Mouse (Mus musculus): ENCODE data around the gene Tmem150a. TPM values are rescaled to one million over a fixed set of nuclear protein-coding genes. Genes with fewer than 3 reads are reported as not detected.

Gene Tmem150a
- polyA plus RNA-seq, 1 experiment from 2014 or later, result 92.3 TPM

- peaks cover 44% of the 10 kb centered on the region for H3K36me3 ChIP-seq (replicated peaks; ENCODE audit: insufficient read depth, low read length)
- ATAC-seq (no peak), DNase-seq (no peak)
- 79% methylated on average over 3 of the region's 3 CpGs for WGBS (ENCODE audit: insufficient replicate concordance)
- peaks cover 36% of the 10 kb centered on the region for H3K4me1 ChIP-seq (ENCODE audit: insufficient read depth)
- H3K27me3 ChIP-seq (ENCODE audit: insufficient read depth, low read length), result no peaks in the 10 kb centered on the region
- H3K4me3 ChIP-seq (ENCODE audit: low read depth, low read length), result peak overlapping the region; percentile 64
- no peaks in the 10 kb centered on the region for H3K9me3 ChIP-seq (ENCODE audit: low read length)
- H3K27ac ChIP-seq (ENCODE audit: low read depth), result peak overlapping the region; percentile 98
- TF ChIP-seq CTCF (IDR thresholded peaks at IDR 0.05; ENCODE audit: low read depth) (no peak), EP300 (IDR thresholded peaks at IDR 0.05; ENCODE audit: low read depth) (no peak)
- peak overlapping the region; percentile 86 for H3K9ac ChIP-seq (replicated peaks)
- H3K4me2 ChIP-seq (ENCODE audit: low read depth, low read length), result peak overlapping the region; percentile 80
Measured at GRCm38 (mm10) chr6:72387816-72388215, 32.6 kb downstream of the Tmem150a start.

- H3K4me3 ChIP-seq (ENCODE audit: low read depth, low read length), result peak overlapping the region; percentile 64
- 62% methylated on average over 10 of the region's 10 CpGs for WGBS (ENCODE audit: insufficient replicate concordance)
Measured at GRCm38 (mm10) chr6:72388266-72388665, 33.0 kb downstream of the Tmem150a start.

GRCm38 (mm10) chr6:72388791-72389329 lies 33.6 kb downstream of the Tmem150a start:
- 53% methylated on average over 6 of the region's 6 CpGs for WGBS (ENCODE audit: insufficient replicate concordance)
- peaks cover 44% of the 10 kb centered on the region for H3K36me3 ChIP-seq (replicated peaks; ENCODE audit: insufficient read depth, low read length)
- TF ChIP-seq EP300 (IDR thresholded peaks at IDR 0.05; ENCODE audit: low read depth) (no peak), CTCF (IDR thresholded peaks at IDR 0.05; ENCODE audit: low read depth) (no peak)
- peaks cover 31% of the 10 kb centered on the region for H3K4me1 ChIP-seq (ENCODE audit: insufficient read depth)
- no peak for ATAC-seq
- no peaks in the 10 kb centered on the region for H3K9me3 ChIP-seq (ENCODE audit: low read length)
- no peaks in the 10 kb centered on the region for H3K27me3 ChIP-seq (ENCODE audit: insufficient read depth, low read length)
- peak overlapping the region; percentile 64 for H3K4me3 ChIP-seq (ENCODE audit: low read depth, low read length)
- peak overlapping the region; percentile 98 for H3K27ac ChIP-seq (ENCODE audit: low read depth)
- no peak for DNase-seq
- peak overlapping the region; percentile 80 for H3K4me2 ChIP-seq (ENCODE audit: low read depth, low read length)
- H3K9ac ChIP-seq (replicated peaks), result peak overlapping the region; percentile 86

More at GRCm38 (mm10) chr6:72388266-72388665, 33.0 kb downstream of the Tmem150a start:
- no peak for ATAC-seq
- no peak for DNase-seq
- Histone ChIP-seq H3K36me3 (replicated peaks; ENCODE audit: insufficient read depth, low read length) (peaks cover 44% of the 10 kb centered on the region), H3K9ac (replicated peaks) (peak overlapping the region; percentile 86), H3K4me1 (ENCODE audit: insufficient read depth) (peaks cover 35% of the 10 kb centered on the region), H3K9me3 (ENCODE audit: low read length) (no peaks in the 10 kb centered on the region), H3K27me3 (ENCODE audit: insufficient read depth, low read length) (no peaks in the 10 kb centered on the region), H3K27ac (ENCODE audit: low read depth) (peak overlapping the region; percentile 98), H3K4me2 (ENCODE audit: low read depth, low read length) (peak overlapping the region; percentile 80)
- no peak for TF ChIP-seq EP300 (IDR thresholded peaks at IDR 0.05; ENCODE audit: low read depth)
- TF ChIP-seq CTCF (IDR thresholded peaks at IDR 0.05; ENCODE audit: low read depth), result no peak

- Histone ChIP-seq H3K36me3 (replicated peaks; ENCODE audit: insufficient read depth, low read length) (peaks cover 39% of the 10 kb centered on the region), H3K9ac (replicated peaks) (peak overlapping the region; percentile 86), H3K9me3 (ENCODE audit: low read length) (no peaks in the 10 kb centered on the region), H3K4me2 (ENCODE audit: low read depth, low read length) (peak overlapping the region; percentile 80), H3K4me3 (ENCODE audit: low read depth, low read length) (peak overlapping the region; percentile 64), H3K27me3 (ENCODE audit: insufficient read depth, low read length) (no peaks in the 10 kb centered on the region), H3K4me1 (ENCODE audit: insufficient read depth) (peaks cover 29% of the 10 kb centered on the region), H3K27ac (ENCODE audit: low read depth) (peak overlapping the region; percentile 98)
- ATAC-seq (peak; percentile 86), DNase-seq (peak; percentile 79)
- whole genome bisulfite sequencing (ENCODE audit: insufficient replicate concordance), result 5% methylated on average over 13 of the region's 13 CpGs
- TF ChIP-seq CTCF (IDR thresholded peaks at IDR 0.05; ENCODE audit: low read depth) (no peak), EP300 (IDR thresholded peaks at IDR 0.05; ENCODE audit: low read depth) (peak; percentile 97)
Measured at GRCm38 (mm10) chr6:72389471-72389940, 34.3 kb downstream of the Tmem150a start.

GRCm38 (mm10) chr6:72389941-72390771 lies 34.9 kb downstream of the Tmem150a start, which contains the start of gene Vamp8:
Gene Vamp8, minus strand, starts transcription at chr6:72390703.
- Histone ChIP-seq H3K36me3 (replicated peaks; ENCODE audit: insufficient read depth, low read length) (peaks cover 32% of the 10 kb centered on the region), H3K4me2 (ENCODE audit: low read depth, low read length) (peak within 1 kb of the TSS; percentile 80), H3K27ac (ENCODE audit: low read depth) (peak within 1 kb of the TSS; percentile 98), H3K4me1 (ENCODE audit: insufficient read depth) (peaks cover 29% of the 10 kb centered on the region), H3K9me3 (ENCODE audit: low read length) (no peaks in the 10 kb centered on the region), H3K4me3 (ENCODE audit: low read depth, low read length) (peak within 1 kb of the TSS; percentile 64), H3K9ac (replicated peaks) (peak within 1 kb of the TSS; percentile 86), H3K27me3 (ENCODE audit: insufficient read depth, low read length) (no peaks in the 10 kb centered on the region)
- peak; percentile 74 for ATAC-seq
- DNase-seq, result peak; percentile 82
- TF ChIP-seq EP300 (IDR thresholded peaks at IDR 0.05; ENCODE audit: low read depth) (peak; percentile 23; the same call in 1 of the 2 replicates), CTCF (IDR thresholded peaks at IDR 0.05; ENCODE audit: low read depth) (peak; percentile 50)
- WGBS (ENCODE audit: insufficient replicate concordance), result under 1% methylated on average over 33 of the region's 33 CpGs

Data from liver, postnatal 0 days (tissue).